Mouse (Mus musculus) hindbrain, embryonic 14.5 days (tissue): Measurements from ENCODE around the gene Esrrg. TPM values are rescaled to one million over a fixed set of nuclear protein-coding genes. Genes with fewer than 3 reads are reported as not detected.

ENCODE experiments used
- ATAC-seq: fragments of 200-750 bp; cut with Nextera tagmentation; 2 replicates; pipeline ENCODE4 v1.8.0; 2017; ENCODE audit warnings: moderate number of reproducible peaks, mild to moderate bottlenecking, moderate TSS enrichment, moderate library complexity; ENCODE audit not compliant: low FRiP score
- DNase-seq: peaks from one replicate; pipeline ENCODE4 v3.0.0-alpha.2; 2015; ENCODE audit warnings: low spot score
- H3K27ac ChIP-seq: fragments of 300-500 bp; sonication (generic); 2 replicates; pipeline ENCODE4 v1.5.1; 2014; ENCODE audit warnings: mild to moderate bottlenecking, moderate library complexity
- H3K27me3 ChIP-seq: fragments of 300-500 bp; sonication (generic); 2 replicates; pipeline ENCODE4 v1.6.1; 2014; ENCODE audit warnings: mild to moderate bottlenecking, low read length, mixed read lengths; ENCODE audit not compliant: control insufficient read depth, insufficient read depth
- H3K36me3 ChIP-seq: fragments of 300-500 bp; sonication (generic); replicated peaks from 2 replicates; pipeline ENCODE4 v1.6.1; 2014; ENCODE audit not compliant: control insufficient read depth, insufficient read depth
- H3K4me1 ChIP-seq: fragments of 300-500 bp; sonication (generic); replicated peaks from 2 replicates; pipeline ENCODE4 v1.6.1; 2014; ENCODE audit warnings: antibody characterized with exemption, low read length, mixed read lengths; ENCODE audit not compliant: control insufficient read depth, insufficient read depth
- H3K4me2 ChIP-seq: fragments of 300-500 bp; sonication (generic); replicated peaks from 2 replicates; pipeline ENCODE4 v1.6.1; 2014; ENCODE audit warnings: mild to moderate bottlenecking, moderate library complexity
- H3K4me3 ChIP-seq: fragments of 300-500 bp; sonication (generic); replicated peaks from 2 replicates; pipeline ENCODE4 v1.5.1; 2014; ENCODE audit warnings: mild to moderate bottlenecking, low read length
- H3K9ac ChIP-seq: fragments of 300-500 bp; sonication (generic); 2 replicates; pipeline ENCODE4 v1.6.1; 2014
- H3K9me3 ChIP-seq: fragments of 300-500 bp; sonication (generic); 2 replicates; pipeline ENCODE4 v1.6.1; 2016; ENCODE audit warnings: low read length; ENCODE audit not compliant: control insufficient read depth
- WGBS: fragments of 180-500 bp; shearing (Covaris S2); extraction: QIAGEN DNeasy Blood & Tissue Kit; methylation state at CpG from one replicate; pipeline ENCODE4 v1.1.7; 2014; 5-methylcytosine and 5-hydroxymethylcytosine counted together
- polyA plus RNA-seq: library from polyadenylated mRNA; unstranded; fragments of >200 nt; fragmentation: Nextera tagmentation; extraction: Ambion mirVana; gene quantifications from 2 replicates; pipeline ENCODE4 v1.2.1, GENCODE M21; 2014

Gene Esrrg
- polyA plus RNA-seq, 1 experiment from 2014 or later, result 46.8 TPM

DNA sequence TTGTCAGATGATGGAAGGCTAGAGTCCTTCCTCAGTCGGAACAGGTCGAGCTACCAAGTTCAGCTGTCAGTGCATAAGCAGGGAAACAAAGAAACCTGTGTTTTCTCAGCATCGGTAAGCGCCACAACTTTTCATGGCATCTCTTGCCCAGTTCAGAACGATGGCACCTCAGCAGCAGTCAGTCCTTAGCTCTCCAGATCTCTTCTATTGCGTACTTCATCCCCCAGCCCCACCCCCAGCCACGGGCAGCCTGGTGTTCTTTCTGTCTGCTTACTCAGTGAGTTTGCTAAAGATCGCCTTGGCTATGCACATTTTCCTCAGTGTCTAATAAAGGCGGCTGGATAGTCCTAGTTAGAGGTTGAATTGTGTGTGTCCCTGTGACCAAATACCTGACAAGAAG lies 113.4 kb downstream of the Esrrg start:
- ATAC-seq, result no peak

DNA sequence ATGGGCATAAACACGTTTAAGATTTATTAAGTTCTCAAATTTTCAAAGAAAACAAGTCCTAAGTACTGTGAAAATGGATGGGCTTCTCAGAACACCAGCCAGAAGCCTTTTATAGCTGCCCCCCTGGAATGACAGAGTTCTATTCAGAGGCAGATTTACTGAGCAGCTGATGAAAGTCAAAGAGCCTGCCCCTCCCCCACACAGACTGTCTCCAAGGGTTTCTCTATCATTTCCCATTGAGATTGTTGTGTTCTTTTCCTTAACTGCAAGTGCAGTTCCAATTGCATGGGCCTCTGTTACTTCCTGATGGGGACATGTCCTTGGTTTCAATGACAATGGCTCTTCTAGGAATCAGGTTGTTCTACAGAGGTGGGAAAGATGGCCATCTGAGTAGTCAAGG lies 116.1 kb downstream of the Esrrg start:
- DNase-seq (no peak), ATAC-seq (no peak)
- H3K36me3 ChIP-seq, result no peaks in the 10 kb centered on the region
- no peak overlapping the region for H3K4me2 ChIP-seq
- WGBS, result 17% methylated on average over 1 of the region's 1 CpGs
- H3K27me3 ChIP-seq, result no peaks in the 10 kb centered on the region
- H3K9ac ChIP-seq, result no peak overlapping the region
- no peak overlapping the region for H3K4me3 ChIP-seq
- no peaks in the 10 kb centered on the region for H3K9me3 ChIP-seq
- no peaks in the 10 kb centered on the region for H3K4me1 ChIP-seq
- no peak overlapping the region for H3K27ac ChIP-seq

More for the DNA sequence above, 113.4 kb downstream of the Esrrg start:
- no peak for DNase-seq
- H3K9me3 ChIP-seq, result no peaks in the 10 kb centered on the region
- no peaks in the 10 kb centered on the region for H3K36me3 ChIP-seq
- WGBS, result 53% methylated on average over 9 of the region's 9 CpGs
- no peaks in the 10 kb centered on the region for H3K4me1 ChIP-seq
- no peak overlapping the region for H3K4me2 ChIP-seq
- H3K4me3 ChIP-seq, result no peak overlapping the region
- H3K27me3 ChIP-seq, result no peaks in the 10 kb centered on the region
- no peak overlapping the region for H3K27ac ChIP-seq
- H3K9ac ChIP-seq, result no peak overlapping the region

DNA sequence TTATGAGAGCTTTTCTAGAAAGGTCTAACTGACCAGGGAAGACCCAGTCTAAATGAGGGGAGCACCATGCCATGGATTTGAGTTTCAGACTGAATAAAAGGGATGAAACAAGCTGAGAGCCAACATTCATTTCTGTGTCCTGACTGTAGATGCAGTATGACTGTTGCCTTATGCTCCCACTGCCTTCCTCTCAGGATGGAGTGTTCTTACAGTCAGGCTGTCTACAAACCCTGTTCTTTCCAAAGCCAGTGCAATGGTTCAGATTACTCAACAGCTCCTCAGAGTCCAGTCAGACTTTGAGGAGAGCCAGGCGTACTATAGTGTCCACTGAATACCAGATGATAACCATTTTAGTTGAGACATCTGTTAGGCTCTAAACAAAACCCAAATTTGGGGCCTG lies 116.8 kb downstream of the Esrrg start:
- Histone ChIP-seq H3K27ac (no peak overlapping the region), H3K4me3 (no peak overlapping the region), H3K4me2 (no peak overlapping the region), H3K4me1 (no peaks in the 10 kb centered on the region), H3K36me3 (no peaks in the 10 kb centered on the region), H3K27me3 (no peaks in the 10 kb centered on the region), H3K9ac (no peak overlapping the region), H3K9me3 (no peaks in the 10 kb centered on the region)
- 94% methylated on average over 1 of the region's 1 CpGs for WGBS
- ATAC-seq (no peak), DNase-seq (no peak)

DNA sequence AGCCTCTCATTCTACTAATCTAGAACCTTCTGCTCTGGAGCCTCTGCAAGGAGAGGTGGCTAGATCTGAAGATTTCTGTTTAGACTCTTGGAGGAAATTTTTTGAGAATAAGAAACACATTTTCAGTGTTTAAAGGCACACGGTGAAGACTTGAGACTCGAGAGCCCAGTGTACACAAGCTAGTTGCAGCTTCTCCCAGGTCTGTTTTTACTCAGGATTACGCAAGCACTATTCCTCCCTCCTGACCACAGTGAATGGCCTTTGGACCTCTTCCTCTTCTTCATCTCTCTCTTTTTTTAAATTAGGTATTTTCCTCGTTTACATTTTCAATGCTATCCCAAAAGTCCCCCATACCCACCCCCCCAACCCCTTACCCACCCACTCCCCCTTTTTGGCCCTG lies 122.6 kb downstream of the Esrrg start:
- H3K27me3 ChIP-seq, result no peaks in the 10 kb centered on the region
- DNase-seq (no peak), ATAC-seq (no peak)
- no peak overlapping the region for H3K4me3 ChIP-seq
- WGBS, result 86% methylated on average over 4 of the region's 4 CpGs
- no peaks in the 10 kb centered on the region for H3K36me3 ChIP-seq
- H3K4me1 ChIP-seq, result no peaks in the 10 kb centered on the region
- no peak overlapping the region for H3K4me2 ChIP-seq
- H3K9me3 ChIP-seq, result no peaks in the 10 kb centered on the region
- H3K9ac ChIP-seq, result no peak overlapping the region
- H3K27ac ChIP-seq, result no peak overlapping the region

DNA sequence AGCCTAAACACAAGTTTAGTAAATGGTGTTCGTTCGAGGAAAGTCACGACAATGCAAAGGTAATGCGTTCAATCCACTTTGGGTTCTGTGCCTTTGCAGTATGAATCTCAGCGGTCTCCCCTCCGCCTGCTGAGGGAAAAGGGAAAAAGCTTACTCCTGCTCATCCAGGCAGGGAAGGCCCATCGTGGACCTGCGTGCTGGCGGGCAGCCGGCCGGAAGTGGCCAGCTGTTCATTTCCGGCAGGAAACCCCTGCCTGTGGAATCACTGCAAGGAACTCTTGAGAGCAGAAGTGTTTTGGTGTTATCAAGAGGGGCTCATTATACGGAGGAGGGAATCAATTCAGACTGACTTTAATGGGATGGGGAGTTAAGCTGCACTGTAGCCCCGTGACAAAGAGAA lies 127.9 kb downstream of the Esrrg start:
- H3K36me3 ChIP-seq, result no peaks in the 10 kb centered on the region
- H3K4me2 ChIP-seq, result no peak overlapping the region
- H3K4me3 ChIP-seq, result no peak overlapping the region
- no peaks in the 10 kb centered on the region for H3K4me1 ChIP-seq
- 60% methylated on average over 14 of the region's 14 CpGs for WGBS
- no peak overlapping the region for H3K9ac ChIP-seq
- no peaks in the 10 kb centered on the region for H3K27me3 ChIP-seq
- H3K27ac ChIP-seq, result no peak overlapping the region
- ATAC-seq (no peak), DNase-seq (no peak)
- H3K9me3 ChIP-seq, result no peaks in the 10 kb centered on the region

DNA sequence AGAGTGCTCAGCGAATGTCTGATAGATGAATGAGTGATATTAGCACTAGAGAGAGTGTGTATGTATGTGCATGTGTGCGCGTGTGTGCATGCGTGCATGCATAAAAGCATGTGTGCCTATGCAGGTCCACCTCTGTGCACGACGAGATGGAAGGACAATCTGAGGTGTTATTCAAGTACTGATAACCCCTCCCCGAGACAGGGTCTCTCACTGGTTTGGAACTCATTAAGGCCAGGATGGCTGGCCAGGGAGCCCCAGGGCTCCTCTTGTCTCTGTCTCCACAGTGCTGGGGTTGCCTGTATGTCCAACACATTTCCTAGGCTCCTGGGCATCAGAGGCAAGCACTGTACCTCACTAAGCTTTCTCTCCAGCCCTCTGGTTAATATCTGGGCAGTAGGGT lies 128.7 kb downstream of the Esrrg start:
- Histone ChIP-seq H3K9ac (no peak overlapping the region), H3K36me3 (no peaks in the 10 kb centered on the region), H3K4me2 (no peak overlapping the region), H3K4me3 (no peak overlapping the region), H3K4me1 (no peaks in the 10 kb centered on the region), H3K27ac (no peak overlapping the region), H3K9me3 (no peaks in the 10 kb centered on the region), H3K27me3 (no peaks in the 10 kb centered on the region)
- DNase-seq (no peak), ATAC-seq (no peak)
- WGBS, result 91% methylated on average over 7 of the region's 7 CpGs

DNA sequence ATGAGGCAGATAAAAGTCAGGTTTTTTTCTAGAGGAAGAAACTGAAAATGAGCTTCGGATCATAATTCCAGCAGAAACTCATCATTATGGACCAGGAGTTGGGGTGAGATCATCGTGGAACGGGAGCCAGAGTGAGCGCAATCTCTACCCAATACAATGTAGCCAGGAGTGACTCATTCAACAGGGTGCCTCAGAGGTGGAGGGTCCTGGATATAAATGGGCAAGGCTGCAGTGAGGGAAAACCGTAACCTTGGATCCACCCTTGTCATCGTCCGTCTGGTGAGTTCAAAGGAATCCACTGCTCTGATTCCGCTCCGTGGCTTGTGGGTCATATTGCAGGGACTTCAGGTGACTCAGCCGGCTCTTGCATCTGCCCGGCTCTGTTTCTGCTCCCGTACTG lies 131.9 kb downstream of the Esrrg start:
- 88% methylated on average over 12 of the region's 12 CpGs for WGBS
- H3K4me2 ChIP-seq, result no peak overlapping the region
- ATAC-seq (no peak), DNase-seq (no peak)
- no peaks in the 10 kb centered on the region for H3K9me3 ChIP-seq
- no peak overlapping the region for H3K27ac ChIP-seq
- no peaks in the 10 kb centered on the region for H3K4me1 ChIP-seq
- no peaks in the 10 kb centered on the region for H3K36me3 ChIP-seq
- H3K9ac ChIP-seq, result no peak overlapping the region
- no peaks in the 10 kb centered on the region for H3K27me3 ChIP-seq
- no peak overlapping the region for H3K4me3 ChIP-seq

DNA sequence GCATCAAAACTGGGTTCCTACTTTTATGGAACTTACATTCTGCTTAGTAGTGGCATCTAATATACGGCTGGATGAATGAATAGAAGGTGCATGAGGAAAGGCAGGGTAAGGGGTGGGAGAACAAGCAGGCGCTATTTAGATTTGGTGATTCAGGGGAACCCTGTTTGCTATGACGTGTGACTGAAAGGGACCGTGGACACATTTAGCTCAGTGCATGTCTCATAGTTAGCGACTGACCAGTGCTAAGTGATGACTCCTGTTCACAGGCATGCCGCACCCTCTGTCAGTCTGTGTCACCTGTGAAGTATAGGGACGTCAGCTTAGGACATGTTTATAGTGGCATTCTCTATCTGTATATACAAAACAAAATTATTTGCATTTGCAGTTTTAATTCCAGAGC lies 132.7 kb downstream of the Esrrg start:
- Histone ChIP-seq H3K9me3 (no peaks in the 10 kb centered on the region), H3K4me1 (no peaks in the 10 kb centered on the region), H3K36me3 (no peaks in the 10 kb centered on the region), H3K4me2 (no peak overlapping the region), H3K27ac (no peak overlapping the region), H3K4me3 (no peak overlapping the region), H3K9ac (no peak overlapping the region), H3K27me3 (no peaks in the 10 kb centered on the region)
- DNase-seq (no peak), ATAC-seq (no peak)
- 92% methylated on average over 7 of the region's 7 CpGs for WGBS

DNA sequence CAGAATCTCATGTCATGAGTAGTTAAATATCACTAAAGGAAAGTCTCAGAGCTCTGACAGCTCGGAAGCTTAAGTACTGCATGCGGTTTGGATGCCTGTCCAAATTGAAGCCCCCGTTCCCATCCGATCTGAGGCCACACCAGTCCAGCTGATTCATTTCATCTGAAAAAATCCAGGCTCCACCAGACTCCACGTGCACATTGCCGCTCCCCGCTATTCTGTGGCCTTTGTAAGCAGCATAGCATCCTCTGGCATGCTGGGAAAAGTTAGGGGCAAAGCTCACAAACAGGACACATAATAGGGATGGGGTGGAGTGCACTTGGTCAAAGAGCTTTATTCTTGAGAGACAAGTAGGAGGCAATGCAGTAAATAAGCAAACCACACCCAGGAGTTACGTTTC lies 133.5 kb downstream of the Esrrg start:
- Histone ChIP-seq H3K9me3 (no peaks in the 10 kb centered on the region), H3K27me3 (no peaks in the 10 kb centered on the region), H3K36me3 (no peaks in the 10 kb centered on the region), H3K9ac (no peak overlapping the region), H3K4me1 (no peaks in the 10 kb centered on the region), H3K27ac (no peak overlapping the region), H3K4me3 (no peak overlapping the region), H3K4me2 (no peak overlapping the region)
- ATAC-seq (no peak), DNase-seq (no peak)
- WGBS, result 77% methylated on average over 8 of the region's 8 CpGs

DNA sequence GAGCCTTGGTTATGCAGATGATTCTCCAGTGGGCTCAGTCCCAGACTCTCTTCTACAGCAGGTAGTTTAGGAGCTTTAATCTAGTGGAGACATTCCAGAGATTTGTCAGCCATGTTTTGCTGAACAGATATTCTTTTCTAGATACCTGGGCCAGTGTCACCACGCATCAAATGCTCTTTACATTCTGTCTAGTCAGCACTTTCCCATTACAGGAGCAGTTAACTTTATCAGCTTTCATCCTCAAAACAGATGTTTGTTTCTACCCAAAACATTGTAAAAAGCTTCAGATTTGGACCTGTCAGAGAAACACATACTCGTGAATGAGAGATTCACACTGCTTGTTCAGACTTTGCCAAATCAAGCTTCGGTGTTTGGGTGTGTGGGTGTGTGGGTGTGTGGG lies 140.7 kb downstream of the Esrrg start:
- no peaks in the 10 kb centered on the region for H3K27me3 ChIP-seq
- ATAC-seq, result no peak
- H3K4me3 ChIP-seq, result no peak overlapping the region
- H3K27ac ChIP-seq, result no peak overlapping the region
- no peak for DNase-seq
- H3K4me1 ChIP-seq, result no peaks in the 10 kb centered on the region
- H3K36me3 ChIP-seq, result no peaks in the 10 kb centered on the region
- no peak overlapping the region for H3K9ac ChIP-seq
- H3K4me2 ChIP-seq, result no peak overlapping the region
- 90% methylated on average over 3 of the region's 3 CpGs for WGBS
- no peaks in the 10 kb centered on the region for H3K9me3 ChIP-seq
